Mouse (Mus musculus) intestine, embryonic 15.5 days (tissue): ENCODE results near the gene Uqcc2. TPM values are rescaled to one million over a fixed set of nuclear protein-coding genes. Genes with fewer than 3 reads are reported as not detected.

ENCODE experiments used
- ATAC-seq: fragments of 200-750 bp; cut with Nextera tagmentation; 2 replicates; pipeline ENCODE4 v1.8.0; 2017; ENCODE audit warnings: moderate TSS enrichment, moderate library complexity
- H3K27ac ChIP-seq: fragments of 300-500 bp; sonication (generic); 2 replicates; pipeline ENCODE4 v1.5.1; 2015; ENCODE audit warnings: mild to moderate bottlenecking, inconsistent platforms
- H3K27me3 ChIP-seq: fragments of 300-500 bp; sonication (generic); replicated peaks from 2 replicates; pipeline ENCODE4 v1.6.1; 2015; ENCODE audit warnings: inconsistent platforms
- H3K36me3 ChIP-seq: fragments of 300-500 bp; sonication (generic); 2 replicates; pipeline ENCODE4 v1.6.1; 2015; ENCODE audit warnings: inconsistent platforms
- H3K4me1 ChIP-seq: fragments of 300-500 bp; sonication (generic); replicated peaks from 2 replicates; pipeline ENCODE4 v1.6.1; 2015; ENCODE audit warnings: inconsistent platforms
- H3K4me2 ChIP-seq: fragments of 300-500 bp; sonication (generic); replicated peaks from 2 replicates; pipeline ENCODE4 v1.6.1; 2015; ENCODE audit warnings: mild to moderate bottlenecking, inconsistent platforms
- H3K4me3 ChIP-seq: fragments of 300-500 bp; sonication (generic); replicated peaks from 2 replicates; pipeline ENCODE4 v1.5.1; 2015; ENCODE audit warnings: inconsistent platforms
- H3K9ac ChIP-seq: fragments of 300-500 bp; sonication (generic); 2 replicates; pipeline ENCODE4 v1.6.1; 2015; ENCODE audit warnings: inconsistent platforms
- H3K9me3 ChIP-seq: fragments of 300-500 bp; sonication (generic); 2 replicates; pipeline ENCODE4 v1.6.1; 2016; ENCODE audit warnings: inconsistent platforms
- WGBS: fragments of 180-500 bp; shearing (Covaris S2); methylation state at CpG from one replicate; pipeline ENCODE4 v1.1.7; 2015; 5-methylcytosine and 5-hydroxymethylcytosine counted together
- polyA plus RNA-seq: library from polyadenylated mRNA; unstranded; fragments of >200 nt; fragmentation: Nextera tagmentation; extraction: Ambion mirVana; gene quantifications from 2 replicates; pipeline ENCODE4 v1.2.1, GENCODE M21; 2015

Uqcc2 gene
- polyA plus RNA-seq, 1 experiment from 2014 or later: 266 TPM

DNA sequence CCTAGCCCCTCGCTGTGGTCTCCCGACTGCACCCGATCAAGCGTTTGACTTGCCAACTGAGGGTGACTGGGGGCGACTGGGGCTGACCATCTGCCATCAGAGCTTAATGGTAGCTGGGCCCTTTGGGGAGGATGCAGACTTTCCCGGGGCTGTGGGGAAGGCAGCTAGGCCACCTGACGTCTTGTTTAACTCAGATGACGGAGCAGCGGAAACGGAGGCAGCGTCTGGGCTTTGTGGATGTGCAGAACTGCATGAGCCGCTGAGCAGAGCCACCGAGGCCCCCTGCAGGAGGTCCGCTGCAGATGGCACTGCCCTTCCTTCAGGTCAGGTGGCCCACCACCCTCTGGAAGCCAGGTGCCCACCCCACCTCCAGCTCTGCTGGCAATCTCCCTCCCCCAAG is 12.4 kb downstream of the Uqcc2 start:
- H3K4me3 ChIP-seq: no peak overlapping the region
- H3K4me2 ChIP-seq: 0 out of 2 replicates have a peak overlapping the region, but pooled peaks have one; percentile 4
- peak; percentile 8; the same call in 1 of the 2 replicates for ATAC-seq
- H3K4me1 ChIP-seq: peaks cover 38% of the 10 kb centered on the region
- H3K9ac ChIP-seq: no peak overlapping the region
- no peaks in the 10 kb centered on the region for H3K27me3 ChIP-seq
- H3K9me3 ChIP-seq: no peaks in the 10 kb centered on the region
- peaks cover 31% of the 10 kb centered on the region; the same call in 1 of the 2 replicates for H3K36me3 ChIP-seq
- 49% methylated on average over 14 of the region's 14 CpGs for WGBS
- H3K27ac ChIP-seq: 0 out of 2 replicates have a peak overlapping the region, but pooled peaks have one; percentile 27

GRCm38 (mm10) chr17:27120561-27121024 is 13.1 kb downstream of the Uqcc2 start:
- Histone ChIP-seq H3K27ac (0 out of 2 replicates have a peak overlapping the region, but pooled peaks have one; percentile 13), H3K9me3 (no peaks in the 10 kb centered on the region), H3K9ac (no peak overlapping the region), H3K4me2 (0 out of 2 replicates have a peak overlapping the region, but pooled peaks have one; percentile 4), H3K4me1 (peaks cover 38% of the 10 kb centered on the region), H3K4me3 (no peak overlapping the region), H3K36me3 (peaks cover 31% of the 10 kb centered on the region; the same call in 1 of the 2 replicates), H3K27me3 (no peaks in the 10 kb centered on the region)
- no peak for ATAC-seq
- WGBS: 16% methylated on average over 18 of the region's 18 CpGs

DNA sequence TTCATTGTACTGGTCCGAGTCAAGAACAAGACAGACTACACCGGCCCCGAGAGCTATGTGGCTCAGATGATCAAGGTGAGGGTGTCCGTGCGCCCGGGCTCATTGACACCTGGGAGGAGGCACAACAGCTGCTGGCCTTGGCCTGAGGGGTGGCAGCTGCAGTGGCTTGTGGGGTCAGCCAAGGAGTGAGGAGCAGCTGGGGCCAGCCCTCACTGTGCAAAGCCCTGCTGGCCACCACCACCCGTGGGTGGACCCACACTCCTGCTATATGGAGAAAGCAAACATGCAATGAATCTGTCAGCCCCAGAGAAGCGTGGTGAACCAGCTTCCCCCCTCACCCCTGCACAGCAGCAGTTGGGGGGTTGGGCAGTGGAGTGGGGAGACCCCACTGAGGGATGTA is 13.8 kb downstream of the Uqcc2 start:
- Histone ChIP-seq H3K4me2 (no peak overlapping the region), H3K36me3 (peaks cover 31% of the 10 kb centered on the region; the same call in 1 of the 2 replicates)
- 61% methylated on average over 8 of the region's 8 CpGs for WGBS

DNA sequence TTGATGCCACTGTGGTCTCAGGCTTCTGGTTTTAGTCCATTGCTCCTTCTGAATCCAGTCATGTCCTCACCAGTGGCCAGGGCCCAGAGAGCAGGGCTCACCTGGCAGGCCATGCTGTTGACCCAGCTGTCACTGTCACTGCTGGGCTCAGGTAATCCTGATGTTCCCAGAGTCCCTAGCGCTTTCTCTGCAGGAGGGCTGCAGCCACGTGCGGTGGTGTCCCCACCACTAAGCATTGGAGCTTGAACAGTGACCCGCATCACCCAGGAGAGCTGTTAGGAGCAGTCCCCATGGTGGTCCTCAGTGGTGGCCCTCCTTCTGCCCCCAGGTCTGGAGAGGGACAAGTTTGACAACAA is 14.2 kb downstream of the Uqcc2 start:
- Histone ChIP-seq H3K4me2 (no peak overlapping the region), H3K27me3 (no peaks in the 10 kb centered on the region), H3K4me3 (no peak overlapping the region), H3K9me3 (no peaks in the 10 kb centered on the region), H3K9ac (no peak overlapping the region), H3K27ac (no peak overlapping the region), H3K36me3 (peaks cover 31% of the 10 kb centered on the region; the same call in 1 of the 2 replicates), H3K4me1 (peaks cover 38% of the 10 kb centered on the region)
- 83% methylated on average over 4 of the region's 4 CpGs for WGBS
- no peak for ATAC-seq

More for the DNA sequence above, 13.8 kb downstream of the Uqcc2 start:
- 0 out of 2 replicates have a peak overlapping the region, but pooled peaks have one; percentile 13 for H3K27ac ChIP-seq
- H3K4me3 ChIP-seq: no peak overlapping the region
- H3K9me3 ChIP-seq: no peaks in the 10 kb centered on the region
- H3K27me3 ChIP-seq: no peaks in the 10 kb centered on the region
- no peak overlapping the region for H3K9ac ChIP-seq
- ATAC-seq: no peak
- peaks cover 38% of the 10 kb centered on the region for H3K4me1 ChIP-seq

GRCm38 (mm10) chr17:27118676-27119539 is 14.8 kb downstream of the Uqcc2 start:
- H3K9ac ChIP-seq: no peak overlapping the region
- no peak overlapping the region for H3K27ac ChIP-seq
- H3K27me3 ChIP-seq: no peaks in the 10 kb centered on the region
- H3K9me3 ChIP-seq: no peaks in the 10 kb centered on the region
- peaks cover 33% of the 10 kb centered on the region; the same call in 1 of the 2 replicates for H3K36me3 ChIP-seq
- no peak overlapping the region for H3K4me2 ChIP-seq
- 76% methylated on average over 25 of the region's 25 CpGs for WGBS
- H3K4me1 ChIP-seq: peaks cover 38% of the 10 kb centered on the region
- H3K4me3 ChIP-seq: no peak overlapping the region
- ATAC-seq: no peak

- Histone ChIP-seq H3K4me3 (no peak overlapping the region), H3K27me3 (no peaks in the 10 kb centered on the region), H3K9me3 (no peaks in the 10 kb centered on the region), H3K36me3 (peaks cover 17% of the 10 kb centered on the region), H3K9ac (no peak overlapping the region), H3K4me2 (no peak overlapping the region), H3K27ac (no peak overlapping the region), H3K4me1 (no peaks in the 10 kb centered on the region)
- WGBS: 84% methylated on average over 7 of the region's 7 CpGs
- ATAC-seq: no peak
Measured at GRCm38 (mm10) chr17:27110072-27110471, 23.6 kb downstream of the Uqcc2 start.

- WGBS: 69% methylated on average over 6 of the region's 6 CpGs
- no peak overlapping the region for H3K4me2 ChIP-seq
- no peak overlapping the region for H3K9ac ChIP-seq
- H3K27ac ChIP-seq: no peak overlapping the region
- H3K27me3 ChIP-seq: no peaks in the 10 kb centered on the region
- 0 out of 2 replicates have a peak, but pooled peaks have one; percentile 13 for ATAC-seq
- no peaks in the 10 kb centered on the region for H3K4me1 ChIP-seq
- H3K4me3 ChIP-seq: no peak overlapping the region
- peaks cover 14% of the 10 kb centered on the region for H3K36me3 ChIP-seq
- no peaks in the 10 kb centered on the region for H3K9me3 ChIP-seq
Measured at GRCm38 (mm10) chr17:27107936-27108335, 25.8 kb downstream of the Uqcc2 start.

GRCm38 (mm10) chr17:27106745-27107144 is 27.0 kb downstream of the Uqcc2 start:
- Histone ChIP-seq H3K27ac (no peak overlapping the region), H3K4me1 (no peaks in the 10 kb centered on the region), H3K9me3 (no peaks in the 10 kb centered on the region), H3K27me3 (no peaks in the 10 kb centered on the region), H3K36me3 (peaks cover 14% of the 10 kb centered on the region), H3K4me3 (no peak overlapping the region), H3K9ac (no peak overlapping the region), H3K4me2 (no peak overlapping the region)
- no peak for ATAC-seq
- WGBS: 83% methylated on average over 9 of the region's 9 CpGs

GRCm38 (mm10) chr17:27105698-27106470 is 27.8 kb downstream of the Uqcc2 start:
- peak; percentile 39; the same call in 1 of the 2 replicates for ATAC-seq
- no peak overlapping the region for H3K4me3 ChIP-seq

GRCm38 (mm10) chr17:27101675-27102074 is 32.0 kb downstream of the Uqcc2 start:
- H3K27me3 ChIP-seq: no peaks in the 10 kb centered on the region
- H3K27ac ChIP-seq: no peak overlapping the region
- no peak overlapping the region for H3K4me3 ChIP-seq
- no peaks in the 10 kb centered on the region for H3K4me1 ChIP-seq
- WGBS: 64% methylated on average over 5 of the region's 5 CpGs
- ATAC-seq: no peak
- H3K9ac ChIP-seq: no peak overlapping the region
- no peak overlapping the region for H3K4me2 ChIP-seq
- H3K9me3 ChIP-seq: no peaks in the 10 kb centered on the region
- 0 out of 2 replicates have a peak, but pooled peaks cover 7% of the 10 kb centered on the region for H3K36me3 ChIP-seq

More at GRCm38 (mm10) chr17:27105698-27106470, 27.8 kb downstream of the Uqcc2 start:
- Histone ChIP-seq H3K27me3 (no peaks in the 10 kb centered on the region), H3K27ac (no peak overlapping the region), H3K9ac (no peak overlapping the region), H3K9me3 (no peaks in the 10 kb centered on the region), H3K4me1 (no peaks in the 10 kb centered on the region), H3K36me3 (peaks cover 9% of the 10 kb centered on the region; the same call in 1 of the 2 replicates), H3K4me2 (no peak overlapping the region)
- WGBS: 78% methylated on average over 17 of the region's 18 CpGs

DNA sequence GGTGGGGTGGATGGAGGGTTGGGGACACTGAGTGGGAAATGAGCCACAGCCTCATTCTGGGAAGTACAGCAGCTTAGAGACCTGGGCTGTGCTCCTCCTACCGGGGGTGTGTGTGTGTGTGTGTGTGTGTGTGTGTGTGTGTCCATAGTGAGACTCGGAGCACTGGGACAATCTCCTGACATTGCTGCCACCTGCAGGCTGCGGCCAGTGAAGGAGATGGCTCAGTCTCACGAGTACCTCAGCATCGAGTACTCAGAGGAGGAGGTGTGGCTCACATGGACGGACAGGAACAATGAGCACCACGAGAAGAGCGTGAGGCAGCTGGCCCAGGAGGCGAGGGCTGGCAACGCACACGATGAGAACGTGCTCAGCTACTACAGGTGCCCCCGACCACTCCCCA is 38.0 kb downstream of the Uqcc2 start:
- Histone ChIP-seq H3K9ac (no peak overlapping the region), H3K27me3 (no peaks in the 10 kb centered on the region), H3K27ac (no peak overlapping the region), H3K9me3 (no peaks in the 10 kb centered on the region), H3K4me1 (no peaks in the 10 kb centered on the region), H3K36me3 (0 out of 2 replicates have a peak, but pooled peaks cover 23% of the 10 kb centered on the region), H3K4me3 (no peak overlapping the region), H3K4me2 (no peak overlapping the region)
- 33% methylated on average over 13 of the region's 13 CpGs for WGBS
- peak; percentile 53 for ATAC-seq

DNA sequence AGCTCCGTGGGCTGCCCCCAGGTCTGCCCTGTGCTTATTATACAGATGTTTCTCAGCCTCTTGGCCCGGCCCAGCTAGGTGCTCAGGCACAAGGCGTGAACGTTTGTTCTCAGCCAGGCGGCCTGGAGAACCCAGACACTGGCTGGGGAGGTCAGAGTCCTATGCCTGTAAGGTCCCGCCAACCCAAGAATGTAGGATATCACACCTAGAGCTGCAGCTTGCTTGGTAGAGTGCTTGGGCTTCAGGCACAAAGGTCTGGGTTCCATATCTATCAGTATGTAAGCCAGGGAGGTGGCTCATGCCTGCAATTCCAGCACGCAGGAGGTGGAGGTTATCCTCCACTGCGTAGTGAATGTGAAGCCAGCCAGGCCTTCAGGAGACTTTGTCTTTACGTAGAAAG is 43.6 kb downstream of the Uqcc2 start:
- Histone ChIP-seq H3K4me3 (no peak overlapping the region), H3K4me2 (no peak overlapping the region), H3K9me3 (no peaks in the 10 kb centered on the region), H3K9ac (no peak overlapping the region), H3K4me1 (peaks cover under 1% of the 10 kb centered on the region; the same call in 1 of the 2 replicates), H3K27me3 (no peaks in the 10 kb centered on the region), H3K27ac (no peak overlapping the region), H3K36me3 (0 out of 2 replicates have a peak, but pooled peaks cover 12% of the 10 kb centered on the region)
- peak; percentile 55 for ATAC-seq
- WGBS: 68% methylated on average over 9 of the region's 9 CpGs
